Mouse (Mus musculus) G1E (cell line): ENCODE results near the gene Twnk. TPM values are rescaled to one million over a fixed set of nuclear protein-coding genes. Genes with fewer than 3 reads are reported as not detected.

Source experiments
- ATAC-seq: 2 replicates; pipeline ENCODE4 v1.8.0; 2016; ENCODE audit warnings: mild to moderate bottlenecking; ENCODE audit not compliant: insufficient number of reproducible peaks, poor library complexity, low FRiP score, severe bottlenecking; ENCODE audit errors: extremely low read depth
- DNase-seq: peaks from one replicate; pipeline ENCODE4 v3.0.0; 2012; ENCODE audit warnings: low spot score
- H3K27me3 ChIP-seq: 2 replicates; pipeline ENCODE4 v1.6.1; 2012; ENCODE audit warnings: mild to moderate bottlenecking, low read length, inconsistent platforms; ENCODE audit not compliant: insufficient read depth
- H3K36me3 ChIP-seq: replicated peaks from 2 replicates; pipeline ENCODE3; 2012; ENCODE audit warnings: mild to moderate bottlenecking, inconsistent platforms
- H3K4me1 ChIP-seq: 2 replicates; pipeline ENCODE4 v1.6.1; 2012; ENCODE audit warnings: low read depth, low read length, inconsistent platforms, mixed read lengths; ENCODE audit not compliant: insufficient read depth
- H3K4me3 ChIP-seq: 2 replicates; pipeline ENCODE4 v1.5.1; 2012; ENCODE audit warnings: low read depth, mild to moderate bottlenecking, inconsistent platforms, low read length, moderate library complexity, mixed read lengths
- H3K9me3 ChIP-seq: replicated peaks from 2 replicates; pipeline ENCODE4 v1.6.1; 2012; ENCODE audit warnings: inconsistent platforms
- CTCF ChIP-seq: IDR thresholded peaks from 2 replicates; pipeline ENCODE4 v1.5.1; 2012; ENCODE audit warnings: low read depth, low read length, inconsistent platforms, mixed read lengths
- GATA1 ChIP-seq: IDR thresholded peaks from 2 replicates; pipeline ENCODE4 v1.6.1; 2012; ENCODE audit warnings: borderline replicate concordance, low read length, inconsistent platforms, mixed read lengths
- GATA2 ChIP-seq: IDR thresholded peaks from 2 replicates; pipeline ENCODE4 v1.6.1; 2012; ENCODE audit warnings: low read depth, low read length, inconsistent platforms, borderline replicate concordance
- POLR2AphosphoS5 ChIP-seq: IDR thresholded peaks from 2 replicates; pipeline ENCODE4 v1.6.1; 2012; ENCODE audit warnings: low read depth, low read length, inconsistent platforms; ENCODE audit not compliant: insufficient replicate concordance
- TAL1 ChIP-seq: conservative IDR thresholded peaks from 2 replicates; pipeline ENCODE4 v1.6.1; 2012; ENCODE audit warnings: low read depth, low read length, inconsistent platforms, mixed read lengths
- polyA plus RNA-seq: library from polyadenylated mRNA; stranded (reverse); fragments of >175 nt; gene quantifications from 2 replicates; pipeline ENCODE4 v1.2.3, GENCODE M21; 2012
- total RNA-seq, 2 experiments: library from RNA; stranded (forward) in 1 of 2; stranded (reverse) in 1 of 2; fragments of 200-1000 nt in 1 of 2; fragments of >200 nt in 1 of 2; fragmentation: Nextera tagmentation in 1 of 2; gene quantifications; 2 replicates each; pipeline ENCODE4 v1.2.3; 2014 to 2017

Twnk gene
- total and polyA plus RNA-seq, 3 experiments: 14.7 to 22.4 (median 22.0) TPM

DNA sequence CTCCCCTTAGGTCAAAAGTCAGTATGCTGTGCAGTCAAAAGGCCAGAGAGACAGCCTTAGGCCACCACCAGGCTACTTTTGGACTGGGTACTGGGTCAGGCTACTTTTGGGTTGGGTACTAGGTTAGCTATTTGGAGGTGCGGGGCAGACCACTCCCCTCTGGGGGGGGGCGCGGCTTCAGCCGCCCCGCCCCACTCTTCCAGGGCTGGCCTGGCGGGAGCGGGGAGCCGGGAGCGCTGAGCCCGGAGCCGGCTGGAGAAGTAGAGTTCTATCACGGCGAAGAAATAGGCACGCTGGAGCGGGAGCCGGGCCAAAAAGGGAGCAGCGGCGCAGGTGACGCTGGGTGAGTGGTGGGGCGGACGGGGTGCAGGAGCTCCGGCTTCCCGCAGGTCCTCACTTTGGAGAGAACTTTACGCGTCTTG is 9.5 kb downstream of the Twnk start:
- DNase-seq (no peak), ATAC-seq (no peak)
- Histone ChIP-seq H3K4me1 (peaks cover 64% of the 10 kb centered on the region), H3K27me3 (no peaks in the 10 kb centered on the region), H3K9me3 (no peaks in the 10 kb centered on the region), H3K4me3 (peak overlapping the region; percentile 76), H3K36me3 (peaks cover 35% of the 10 kb centered on the region)
- TF ChIP-seq CTCF (no peak), TAL1 (no peak), POLR2AphosphoS5 (no peak), GATA1 (no peak), GATA2 (no peak)

- no peak for TF ChIP-seq GATA2
- TF ChIP-seq TAL1: no peak
- no peak for TF ChIP-seq POLR2AphosphoS5
- TF ChIP-seq CTCF: no peak
- TF ChIP-seq GATA1: no peak
- Histone ChIP-seq H3K4me1 (peaks cover 68% of the 10 kb centered on the region), H3K9me3 (no peaks in the 10 kb centered on the region), H3K4me3 (peak overlapping the region; percentile 76), H3K27me3 (no peaks in the 10 kb centered on the region), H3K36me3 (peaks cover 35% of the 10 kb centered on the region)
- peak; percentile 61 for DNase-seq
- 0 out of 2 replicates have a peak, but pooled peaks have one; percentile 5 for ATAC-seq
These were observed 10.2 kb downstream of the Twnk start for GRCm38 (mm10) chr19:45015518-45016281.

GRCm38 (mm10) chr19:45016341-45017215 is 11.1 kb downstream of the Twnk start:
- ATAC-seq (no peak), DNase-seq (peak; percentile 72)
- Histone ChIP-seq H3K4me1 (peaks cover 76% of the 10 kb centered on the region), H3K9me3 (no peaks in the 10 kb centered on the region), H3K36me3 (peaks cover 35% of the 10 kb centered on the region), H3K27me3 (no peaks in the 10 kb centered on the region), H3K4me3 (peak overlapping the region; percentile 76)
- TF ChIP-seq TAL1 (no peak), POLR2AphosphoS5 (no peak), CTCF (no peak), GATA1 (no peak)

DNA sequence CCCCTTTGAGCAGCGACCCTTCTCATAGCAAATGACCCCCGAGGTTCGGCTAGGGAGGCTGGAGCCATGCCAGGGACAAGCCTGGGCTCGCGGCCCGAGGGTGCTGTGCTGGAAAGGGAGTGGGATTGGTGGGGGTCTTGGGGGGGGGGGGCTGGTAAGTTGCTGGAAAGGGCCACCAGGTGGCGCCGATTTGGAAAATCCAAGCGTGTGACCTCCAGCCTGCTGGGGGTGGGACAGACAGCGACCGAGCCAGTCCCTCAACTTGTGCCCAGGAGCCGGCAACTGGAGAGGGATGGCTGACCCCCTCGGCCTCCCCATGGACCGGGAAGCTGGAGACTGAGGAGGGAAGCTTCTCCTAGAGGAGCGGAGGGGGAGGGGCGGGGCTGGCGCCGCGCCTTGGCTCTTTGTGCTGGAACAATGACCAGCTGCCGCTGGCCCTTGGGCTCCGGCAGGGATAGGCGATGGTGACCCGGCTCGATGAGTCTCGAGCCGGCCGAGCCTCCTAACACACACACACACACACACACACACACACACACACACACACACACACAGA is 11.8 kb downstream of the Twnk start:
- H3K9me3 ChIP-seq: no peaks in the 10 kb centered on the region
- no peak for ATAC-seq
- H3K27me3 ChIP-seq: no peaks in the 10 kb centered on the region
- no peak for TF ChIP-seq POLR2AphosphoS5
- no peak for TF ChIP-seq GATA2
- TF ChIP-seq CTCF: no peak
- no peak for TF ChIP-seq TAL1
- TF ChIP-seq GATA1: no peak
- peak; percentile 75 for DNase-seq
- H3K36me3 ChIP-seq: peaks cover 34% of the 10 kb centered on the region
- H3K4me3 ChIP-seq: peak overlapping the region; percentile 76
- H3K4me1 ChIP-seq: peaks cover 78% of the 10 kb centered on the region

- peak overlapping the region; percentile 76 for H3K4me3 ChIP-seq
- H3K27me3 ChIP-seq: no peaks in the 10 kb centered on the region
- no peaks in the 10 kb centered on the region for H3K9me3 ChIP-seq
- peak; percentile 66 for DNase-seq
- ATAC-seq: no peak; the same call in 1 of the 2 replicates
- peaks cover 76% of the 10 kb centered on the region for H3K4me1 ChIP-seq
- TF ChIP-seq TAL1: no peak
- peaks cover 34% of the 10 kb centered on the region for H3K36me3 ChIP-seq
These were observed 12.4 kb downstream of the Twnk start for GRCm38 (mm10) chr19:45017909-45018308.

- Histone ChIP-seq H3K4me1 (peaks cover 73% of the 10 kb centered on the region), H3K9me3 (no peaks in the 10 kb centered on the region), H3K36me3 (peaks cover 33% of the 10 kb centered on the region), H3K4me3 (peak overlapping the region; percentile 76), H3K27me3 (no peaks in the 10 kb centered on the region)
- ATAC-seq: no peak
- DNase-seq: no peak
- TF ChIP-seq GATA2 (no peak), TAL1 (no peak), GATA1 (no peak), CTCF (no peak), POLR2AphosphoS5 (no peak)
These were observed 12.9 kb downstream of the Twnk start for GRCm38 (mm10) chr19:45018351-45018831.
